Mouse (Mus musculus) left cerebral cortex, postnatal 36 days (tissue): ENCODE results near the gene Itgb4. TPM values are rescaled to one million over a fixed set of nuclear protein-coding genes. Genes with fewer than 3 reads are reported as not detected.
A peak's percentile ranks its signal among the peaks of the same experiment; 100 is the strongest.

ENCODE experiments used
- DNase-seq, 2 experiments: peaks; one replicate each; pipeline ENCODE4 v3.0.0; 2021 to 2022; ENCODE audit warnings: low spot score in 2 of 2, mixed read lengths in 1 of 2
- intact Hi-C: fragments of 180-260 bp; cut with DNase I; formaldehyde crosslinking; loops from one replicate; pipeline ENCODE4 v1.15.1; 2025
- total RNA-seq, 2 experiments: library from RNA; stranded (reverse); gene quantifications; 2 replicates each; pipeline ENCODE4 v1.2.3; 2021

Itgb4 gene
- total RNA-seq, 2 experiments from 2014 or later, result 5.1 to 7.3 TPM

GRCm38 (mm10) chr11:115964977-115965604, 9.4 kb upstream of the Itgb4 start:
- DNase-seq, result no peak
- intact Hi-C loops, result no loop called here

GRCm38 (mm10) chr11:115968731-115969405, 5.6 kb upstream of the Itgb4 start:
- no peak for DNase-seq
- intact Hi-C loops, result no loop called here

- intact Hi-C loops, result no loop called here
- no peak for DNase-seq
Observed at GRCm38 (mm10) chr11:115970006-115970673, 4.4 kb upstream of the Itgb4 start.

GRCm38 (mm10) chr11:115971016-115971415, 3.5 kb upstream of the Itgb4 start:
- no peak for DNase-seq
- intact Hi-C loops, result no loop called here

- intact Hi-C loops, result no loop called here
- no peak for DNase-seq
Observed at GRCm38 (mm10) chr11:115975083-115975420, 543 bp downstream of the Itgb4 start.

GRCm38 (mm10) chr11:115975544-115975943, 1.0 kb downstream of the Itgb4 start:
- DNase-seq, result no peak
- intact Hi-C loops, result no loop called here

- DNase-seq, result no peak
- intact Hi-C loops, result no loop called here
Observed at GRCm38 (mm10) chr11:115982472-115982871, 8.0 kb downstream of the Itgb4 start.

- DNase-seq, result no peak
- intact Hi-C loops, result no loop called here
Observed at GRCm38 (mm10) chr11:115983291-115983690, 8.8 kb downstream of the Itgb4 start.

GRCm38 (mm10) chr11:115989686-115990085, 15.2 kb downstream of the Itgb4 start:
- intact Hi-C loops, result loop anchor here (10.0 kb wide), 1 partner anchor 255 kb away; no protein-coding TSS in a partner anchor
- DNase-seq, result no peak

GRCm38 (mm10) chr11:115992098-115992497, 17.6 kb downstream of the Itgb4 start:
- intact Hi-C loops, result loop anchor here (10.0 kb wide), 1 partner anchor 257 kb away; no protein-coding TSS in a partner anchor
- no peak for DNase-seq

- intact Hi-C loops, result loop anchor here (10.0 kb wide), 1 partner anchor 260 kb away; no protein-coding TSS in a partner anchor
- DNase-seq, result no peak
Observed at GRCm38 (mm10) chr11:115995256-115995655, 20.7 kb downstream of the Itgb4 start.

- intact Hi-C loops, result loop anchor here (10.0 kb wide), 1 partner anchor 262 kb away; no protein-coding TSS in a partner anchor
- no peak for DNase-seq
Observed at GRCm38 (mm10) chr11:115997047-115997446, 22.5 kb downstream of the Itgb4 start.

- intact Hi-C loops, result loop anchor here (2.0 to 10.0 kb wide), 2 partner anchors 59 to 263 kb away; no protein-coding TSS in a partner anchor
- DNase-seq, result no peak
Observed at GRCm38 (mm10) chr11:115997662-115998061, 23.2 kb downstream of the Itgb4 start.

- intact Hi-C loops, result loop anchor here (2.0 to 10.0 kb wide), 2 partner anchors 60 to 264 kb away; no protein-coding TSS in a partner anchor
- no peak for DNase-seq
Observed at GRCm38 (mm10) chr11:115999027-115999426, 24.5 kb downstream of the Itgb4 start.

- DNase-seq, result peak in 1 of 2 experiments; percentile 55
- intact Hi-C loops, result loop anchor here (2.0 to 10.0 kb wide), 2 partner anchors 61 to 265 kb away; no protein-coding TSS in a partner anchor
Observed at GRCm38 (mm10) chr11:115999538-116000143, 25.1 kb downstream of the Itgb4 start.

- no peak for DNase-seq
- intact Hi-C loops, result no loop called here
Observed at GRCm38 (mm10) chr11:116000607-116001006, 26.1 kb downstream of the Itgb4 start.

GRCm38 (mm10) chr11:116001725-116002124, 27.2 kb downstream of the Itgb4 start:
- no peak for DNase-seq
- intact Hi-C loops, result no loop called here

GRCm38 (mm10) chr11:116002894-116003293, 28.4 kb downstream of the Itgb4 start:
- intact Hi-C loops, result no loop called here
- no peak for DNase-seq

GRCm38 (mm10) chr11:116004186-116004823, 29.8 kb downstream of the Itgb4 start:
- intact Hi-C loops, result no loop called here
- DNase-seq, result no peak
